Mouse (Mus musculus) forebrain, postnatal 0 days (tissue): ENCODE measurements around the gene Dapl1. TPM values are rescaled to one million over a fixed set of nuclear protein-coding genes. Genes with fewer than 3 reads are reported as not detected.

Source experiments
- ATAC-seq: fragments of 200-750 bp; cut with Nextera tagmentation; 2 replicates; pipeline ENCODE4 v1.8.0; 2017; ENCODE audit warnings: mild to moderate bottlenecking, moderate library complexity
- DNase-seq: peaks from one replicate; pipeline ENCODE4 v3.0.0-alpha.2; 2015
- H3K27ac ChIP-seq: fragments of 300-500 bp; sonication (generic); 2 replicates; pipeline ENCODE4 v1.5.1; 2014; ENCODE audit warnings: low read depth, mild to moderate bottlenecking, antibody characterized with exemption, low read length, moderate library complexity, mixed read lengths
- H3K27me3 ChIP-seq: fragments of 300-500 bp; sonication (generic); 2 replicates; pipeline ENCODE4 v1.6.1; 2014; ENCODE audit warnings: mild to moderate bottlenecking, low read length, mixed read lengths; ENCODE audit not compliant: insufficient read depth
- H3K36me3 ChIP-seq: fragments of 300-500 bp; sonication (generic); 2 replicates; pipeline ENCODE4 v1.6.1; 2014; ENCODE audit warnings: mild to moderate bottlenecking, moderate library complexity; ENCODE audit not compliant: insufficient read depth
- H3K4me1 ChIP-seq: fragments of 300-500 bp; sonication (generic); 2 replicates; pipeline ENCODE4 v1.6.1; 2014; ENCODE audit warnings: antibody characterized with exemption; ENCODE audit not compliant: insufficient read depth
- H3K4me2 ChIP-seq: fragments of 300-500 bp; sonication (generic); 2 replicates; pipeline ENCODE4 v1.6.1; 2014; ENCODE audit warnings: low read depth, mild to moderate bottlenecking, moderate library complexity
- H3K4me3 ChIP-seq: fragments of 300-500 bp; sonication (generic); 2 replicates; pipeline ENCODE4 v1.5.1; 2014; ENCODE audit warnings: low read depth, low read length, mixed read lengths
- H3K9ac ChIP-seq: fragments of 300-500 bp; sonication (generic); 2 replicates; pipeline ENCODE4 v1.6.1; 2014; ENCODE audit warnings: mild to moderate bottlenecking
- H3K9me3 ChIP-seq: fragments of 300-500 bp; sonication (generic); 2 replicates; pipeline ENCODE4 v1.6.1; 2016; ENCODE audit warnings: low read length
- CTCF ChIP-seq: sonication (generic); IDR thresholded peaks from 2 replicates; pipeline ENCODE4 v1.5.1; 2016; ENCODE audit warnings: antibody characterized with exemption, control low read depth, low read depth
- WGBS: fragments of 180-500 bp; shearing (Covaris S2); extraction: QIAGEN DNeasy Blood & Tissue Kit; methylation state at CpG from one replicate; pipeline ENCODE4 v1.1.7; 2014; 5-methylcytosine and 5-hydroxymethylcytosine counted together
- polyA plus RNA-seq: library from polyadenylated mRNA; unstranded; fragments of >200 nt; fragmentation: Nextera tagmentation; extraction: Ambion mirVana; gene quantifications from 2 replicates; pipeline ENCODE4 v1.2.1, GENCODE M21; 2015
- total RNA-seq: library from RNA; depleted of rRNA; stranded (reverse); fragments of >200 nt; gene quantifications from 2 replicates; pipeline ENCODE4 v1.2.3, GENCODE M21; 2014; rRNA removed

Gene Dapl1
- total RNA-seq, result 1.00 TPM in 1 of 2 replicates, not detected in the other
- 2.2 and 2.3 TPM in 2 replicates for polyA plus RNA-seq

- Histone ChIP-seq H3K36me3 (no peaks in the 10 kb centered on the region), H3K4me3 (no peak within 1 kb of the TSS), H3K27me3 (no peaks in the 10 kb centered on the region), H3K9ac (no peak within 1 kb of the TSS), H3K4me2 (no peak within 1 kb of the TSS), H3K27ac (no peak within 1 kb of the TSS), H3K4me1 (no peaks in the 10 kb centered on the region), H3K9me3 (no peaks in the 10 kb centered on the region)
- ATAC-seq, result peak; percentile 50; the same call in 1 of the 2 replicates
- 46% methylated on average over 9 of the region's 9 CpGs for WGBS
- TF ChIP-seq CTCF, result no peak
- no peak for DNase-seq
Measured at GRCm38 (mm10) chr2:59484438-59484837, at the start of gene Dapl1. Gene Dapl1, plus strand, starts transcription at chr2:59484653.

- Histone ChIP-seq H3K36me3 (no peaks in the 10 kb centered on the region), H3K9me3 (no peaks in the 10 kb centered on the region), H3K4me3 (no peak overlapping the region), H3K4me2 (no peak overlapping the region), H3K4me1 (no peaks in the 10 kb centered on the region), H3K27ac (no peak overlapping the region), H3K27me3 (no peaks in the 10 kb centered on the region), H3K9ac (no peak overlapping the region)
- 91% methylated on average over 9 of the region's 9 CpGs for WGBS
- ATAC-seq (no peak), DNase-seq (no peak)
- no peak for TF ChIP-seq CTCF
Measured at GRCm38 (mm10) chr2:59434820-59435219, 49.6 kb upstream of the Dapl1 start.

GRCm38 (mm10) chr2:59437684-59438393, 46.6 kb upstream of the Dapl1 start:
- Histone ChIP-seq H3K4me1 (no peaks in the 10 kb centered on the region), H3K4me2 (peak overlapping the region; percentile 44), H3K9ac (peak overlapping the region; percentile 37; the same call in 1 of the 2 replicates), H3K36me3 (no peaks in the 10 kb centered on the region), H3K9me3 (no peaks in the 10 kb centered on the region), H3K27ac (peak overlapping the region; percentile 22; the same call in 1 of the 2 replicates), H3K27me3 (no peaks in the 10 kb centered on the region), H3K4me3 (peak overlapping the region; percentile 21; the same call in 1 of the 2 replicates)
- ATAC-seq, result peak; percentile 72
- DNase-seq, result peak; percentile 87
- no peak for TF ChIP-seq CTCF
- 48% methylated on average over 12 of the region's 12 CpGs for WGBS

- peak; percentile 81 for ATAC-seq
Measured at GRCm38 (mm10) chr2:59438479-59438935, 45.9 kb upstream of the Dapl1 start.

GRCm38 (mm10) chr2:59439824-59440223, 44.6 kb upstream of the Dapl1 start:
- no peak overlapping the region for H3K4me3 ChIP-seq
- H3K9ac ChIP-seq, result no peak overlapping the region
- H3K4me1 ChIP-seq, result no peaks in the 10 kb centered on the region
- H3K9me3 ChIP-seq, result no peaks in the 10 kb centered on the region
- no peak overlapping the region for H3K4me2 ChIP-seq
- peak overlapping the region; percentile 45; the same call in 1 of the 2 replicates for H3K27ac ChIP-seq
- ATAC-seq (peak; percentile 40; the same call in 1 of the 2 replicates), DNase-seq (peak; percentile 41)
- no peaks in the 10 kb centered on the region for H3K27me3 ChIP-seq
- no peak for TF ChIP-seq CTCF
- H3K36me3 ChIP-seq, result no peaks in the 10 kb centered on the region
- 45% methylated on average over 9 of the region's 9 CpGs for WGBS

More at GRCm38 (mm10) chr2:59438479-59438935, 45.9 kb upstream of the Dapl1 start:
- peak; percentile 89 for DNase-seq
- Histone ChIP-seq H3K36me3 (no peaks in the 10 kb centered on the region), H3K9ac (peak overlapping the region; percentile 37; the same call in 1 of the 2 replicates), H3K9me3 (no peaks in the 10 kb centered on the region), H3K4me3 (peak overlapping the region; percentile 21; the same call in 1 of the 2 replicates), H3K27me3 (no peaks in the 10 kb centered on the region), H3K27ac (no peak overlapping the region), H3K4me2 (peak overlapping the region; percentile 44), H3K4me1 (no peaks in the 10 kb centered on the region)
- peak; percentile 82 for TF ChIP-seq CTCF
- 11% methylated on average over 10 of the region's 10 CpGs for WGBS

- ATAC-seq (no peak), DNase-seq (peak; percentile 34)
- peak; percentile 72 for TF ChIP-seq CTCF
- Histone ChIP-seq H3K9ac (no peak overlapping the region), H3K4me2 (no peak overlapping the region), H3K4me1 (no peaks in the 10 kb centered on the region), H3K36me3 (no peaks in the 10 kb centered on the region), H3K27me3 (no peaks in the 10 kb centered on the region), H3K4me3 (no peak overlapping the region), H3K27ac (0 out of 2 replicates have a peak overlapping the region, but pooled peaks have one; percentile 45), H3K9me3 (no peaks in the 10 kb centered on the region)
- WGBS, result 33% methylated on average over 5 of the region's 5 CpGs
Measured at GRCm38 (mm10) chr2:59440481-59440880, 44.0 kb upstream of the Dapl1 start.

- 85% methylated on average over 5 of the region's 5 CpGs for WGBS
- H3K4me2 ChIP-seq, result no peak overlapping the region
- no peaks in the 10 kb centered on the region for H3K9me3 ChIP-seq
- ATAC-seq (no peak), DNase-seq (no peak)
- H3K27ac ChIP-seq, result no peak overlapping the region
- no peak overlapping the region for H3K4me3 ChIP-seq
- H3K36me3 ChIP-seq, result no peaks in the 10 kb centered on the region
- TF ChIP-seq CTCF, result no peak
- H3K9ac ChIP-seq, result no peak overlapping the region
- no peaks in the 10 kb centered on the region for H3K4me1 ChIP-seq
- H3K27me3 ChIP-seq, result no peaks in the 10 kb centered on the region
Measured at GRCm38 (mm10) chr2:59441681-59442080, 42.8 kb upstream of the Dapl1 start.
